ENCODE assay signal across 9 mouse cellular contexts in the genomic region with DNA sequence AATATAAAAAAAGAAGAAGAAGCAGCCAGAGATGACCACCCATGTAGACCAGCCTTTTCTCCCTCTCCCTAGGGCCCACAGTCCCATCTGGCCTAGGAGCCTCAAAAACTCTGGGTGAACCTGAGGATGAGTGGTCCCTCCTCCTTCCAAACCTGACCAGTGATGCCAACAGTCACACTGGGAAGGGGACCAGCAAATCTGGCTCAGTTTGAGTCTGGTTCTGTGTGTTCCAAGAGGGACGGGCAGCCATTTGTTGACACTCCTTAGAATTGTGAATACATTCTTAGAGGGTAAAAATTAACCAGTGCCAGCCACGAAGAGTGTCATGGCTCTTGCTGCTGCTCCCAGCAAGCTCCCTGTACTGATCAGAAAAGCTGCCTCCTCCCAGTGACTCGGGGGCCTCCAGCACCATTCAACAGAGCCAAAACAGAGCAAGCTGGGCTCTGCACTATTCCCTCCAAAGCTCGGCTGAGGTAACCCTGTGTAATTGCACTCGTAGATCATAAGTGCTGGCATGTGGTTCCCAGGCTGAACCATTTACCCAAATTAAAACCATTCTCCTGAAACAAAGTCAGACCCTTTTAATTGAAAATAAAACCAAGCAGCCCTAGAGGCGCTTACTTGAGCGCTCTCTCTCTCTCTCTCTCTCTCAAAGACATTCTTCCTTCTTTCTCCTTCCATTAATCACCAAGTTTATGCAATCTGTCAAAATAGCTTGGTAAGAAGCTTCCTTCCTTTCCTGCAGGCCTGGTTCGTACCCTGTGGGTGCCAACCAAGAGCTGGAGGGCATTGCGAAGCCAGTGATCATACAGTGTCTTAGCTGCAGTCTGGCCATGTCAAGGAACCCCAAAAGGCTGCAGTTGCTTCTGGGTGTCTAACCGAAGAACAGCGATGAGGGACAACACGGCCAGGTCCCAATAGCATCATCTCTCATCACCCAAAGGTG. TPM values are rescaled to one million over a fixed set of nuclear protein-coding genes. Genes with fewer than 3 reads are reported as not detected.
DNase-seq lines count a peak whose midpoint lies in the region; ATAC-seq and TF ChIP-seq lines count a peak whose summit lies in the region.
"Had no signal": no experiment of that assay in that cellular context is flagged by ENCODE, and none has a peak within 500 bp of the region (broad histone marks: within the 10 kb centered on the region; RNA-seq: fewer than 3 reads in every experiment).

No protein-coding gene starts in this region.

- intact Hi-C loops in heart, postnatal 10 days (cut with DNase I): no loop called here

- H3K4me1 ChIP-seq in forebrain, embryonic 13.5 days: peaks cover 33% of the 10 kb centered on the region
- H3K4me1 ChIP-seq in forebrain, embryonic 11.5 days (replicated peaks; ENCODE audit: control insufficient read depth, insufficient read depth, low read length): peaks cover 4% of the 10 kb centered on the region; the same call in 1 of the 2 replicates
- peaks cover 17% of the 10 kb centered on the region for H3K4me1 ChIP-seq in forebrain, embryonic 16.5 days (replicated peaks; ENCODE audit: control insufficient read depth, insufficient read depth, low read length)
- peaks cover 78% of the 10 kb centered on the region for H3K4me1 ChIP-seq in limb, embryonic 11.5 days (ENCODE audit: control insufficient read depth, insufficient read depth, low read length)

- no peak overlapping the region for H3K9ac ChIP-seq in forebrain, embryonic 13.5 days
- no peak overlapping the region for H3K9ac ChIP-seq in forebrain, embryonic 11.5 days (ENCODE audit: low read length)
- H3K9ac ChIP-seq in forebrain, embryonic 16.5 days (replicated peaks; ENCODE audit: low read depth, low read length): no peak overlapping the region
- no peak overlapping the region for H3K9ac ChIP-seq in limb, embryonic 11.5 days (ENCODE audit: low read length)
- H3K9ac ChIP-seq: liver, embryonic 12.5 days had no signal

- CTCF ChIA-PET in Patski (lab: Charles Lee): interaction anchor here (0.9 to 1.9 kb wide), 7 partner anchors 20 to 232 kb away, joined by 3 to 7 read pairs (median 3); no protein-coding TSS in a partner anchor

- H3K36me3 ChIP-seq in forebrain, embryonic 13.5 days (ENCODE audit: poor library complexity, severe bottlenecking): no peaks in the 10 kb centered on the region
- H3K36me3 ChIP-seq in forebrain, embryonic 11.5 days (ENCODE audit: control insufficient read depth, insufficient read depth, low read length): no peaks in the 10 kb centered on the region
- no peaks in the 10 kb centered on the region for H3K36me3 ChIP-seq in forebrain, embryonic 16.5 days (ENCODE audit: control insufficient read depth, insufficient read depth)
- H3K36me3 ChIP-seq in limb, embryonic 11.5 days (ENCODE audit: control insufficient read depth, insufficient read depth, low read length): no peaks in the 10 kb centered on the region

- in situ Hi-C loops in Patski (cut with MboI; ENCODE audit: low pct_unique_long_range_greater_than_20kb): loop anchor here (25.0 kb wide), 1 partner anchor 219 kb away; no protein-coding TSS in a partner anchor

- H3K9me3 ChIP-seq in forebrain, embryonic 13.5 days (replicated peaks): no peaks in the 10 kb centered on the region
- H3K9me3 ChIP-seq in forebrain, embryonic 11.5 days (ENCODE audit: control insufficient read depth, low read length): no peaks in the 10 kb centered on the region
- H3K9me3 ChIP-seq in forebrain, embryonic 16.5 days (ENCODE audit: control insufficient read depth, low read length): no peaks in the 10 kb centered on the region
- H3K9me3 ChIP-seq in limb, embryonic 11.5 days (ENCODE audit: control insufficient read depth, low read length): no peaks in the 10 kb centered on the region
- H3K9me3 ChIP-seq: liver, embryonic 12.5 days had no signal

- ATAC-seq in forebrain, embryonic 13.5 days: 0 out of 2 replicates have a peak, but pooled peaks have one; percentile 48
- no peak for ATAC-seq in forebrain, embryonic 11.5 days (replicated peaks; ENCODE audit: low FRiP score)
- ATAC-seq in Patski: peak; percentile 86
- peak; percentile 66 for ATAC-seq in forebrain, embryonic 16.5 days
- ATAC-seq in limb, embryonic 11.5 days (ENCODE audit: insufficient number of reproducible peaks, low FRiP score, low TSS enrichment, low read depth): peak; percentile 75
- ATAC-seq: liver, embryonic 12.5 days had no signal

- no peak for DNase-seq in forebrain, embryonic 11.5 days (ENCODE audit: low spot score)
- DNase-seq in Patski (ENCODE audit: low read depth, low spot score): peak; percentile 85
- DNase-seq in limb, embryonic 11.5 days (ENCODE audit: low spot score): peak; percentile 82
- DNase-seq in adrenal gland, postnatal 25 days: no peak
- DNase-seq in thymus, postnatal 14 days: no peak
- DNase-seq in heart, postnatal 10 days: no peak

- H3K27me3 ChIP-seq in forebrain, embryonic 13.5 days: no peaks in the 10 kb centered on the region
- no peaks in the 10 kb centered on the region for H3K27me3 ChIP-seq in forebrain, embryonic 11.5 days (ENCODE audit: control insufficient read depth, insufficient read depth, low read length)
- no peaks in the 10 kb centered on the region for H3K27me3 ChIP-seq in Patski
- H3K27me3 ChIP-seq in forebrain, embryonic 16.5 days (replicated peaks; ENCODE audit: control insufficient read depth, insufficient read depth, low read length): no peaks in the 10 kb centered on the region
- H3K27me3 ChIP-seq in limb, embryonic 11.5 days (ENCODE audit: control insufficient read depth, insufficient read depth, low read length): no peaks in the 10 kb centered on the region
- H3K27me3 ChIP-seq: liver, embryonic 12.5 days had no signal

- H3K4me2 ChIP-seq in forebrain, embryonic 13.5 days: no peak overlapping the region
- no peak overlapping the region for H3K4me2 ChIP-seq in forebrain, embryonic 11.5 days (ENCODE audit: low read depth, low read length, severe bottlenecking)
- no peak overlapping the region for H3K4me2 ChIP-seq in forebrain, embryonic 16.5 days (ENCODE audit: low read length)
- no peak overlapping the region for H3K4me2 ChIP-seq in limb, embryonic 11.5 days (ENCODE audit: low read depth, severe bottlenecking)
- H3K4me2 ChIP-seq: liver, embryonic 12.5 days had no signal

- no peak overlapping the region for H3K4me3 ChIP-seq in forebrain, embryonic 13.5 days
- H3K4me3 ChIP-seq in forebrain, embryonic 11.5 days (ENCODE audit: low read depth, low read length): no peak overlapping the region
- no peak overlapping the region for H3K4me3 ChIP-seq in forebrain, embryonic 16.5 days (replicated peaks; ENCODE audit: low read length)
- no peak overlapping the region for H3K4me3 ChIP-seq in limb, embryonic 11.5 days (ENCODE audit: low read depth, low read length)
- H3K4me3 ChIP-seq: liver, embryonic 12.5 days had no signal

- WGBS in forebrain, embryonic 13.5 days: 72% methylated on average over 12 of the region's 12 CpGs
- WGBS in forebrain, embryonic 11.5 days: 75% methylated on average over 12 of the region's 12 CpGs
- 53% methylated on average over 12 of the region's 12 CpGs for WGBS in forebrain, embryonic 16.5 days
- 29% methylated on average over 12 of the region's 12 CpGs for WGBS in limb, embryonic 11.5 days

- POLR2A ChIA-PET in Patski (lab: Charles Lee): no interaction called here

- TF ChIP-seq CTCF in Patski (IDR thresholded peaks at IDR 0.05): no peak

- H3K27ac ChIP-seq in forebrain, embryonic 13.5 days: no peak overlapping the region
- no peak overlapping the region for H3K27ac ChIP-seq in forebrain, embryonic 11.5 days (ENCODE audit: low read depth, low read length)
- H3K27ac ChIP-seq in forebrain, embryonic 16.5 days (ENCODE audit: low read length): no peak overlapping the region
- H3K27ac ChIP-seq in limb, embryonic 11.5 days (replicated peaks; ENCODE audit: low read depth, low read length): peak overlapping the region; percentile 98
- H3K27ac ChIP-seq: liver, embryonic 12.5 days had no signal

RNA-seq across cellular contexts. Expression of a gene that starts 7.6 kb away (rescaled TPM):
- 6.6 and 7.3 TPM in 2 replicates for polyA plus RNA-seq in forebrain, embryonic 13.5 days (2015; fragmentation: Nextera tagmentation; extraction: Ambion mirVana)
- 8.5 and 8.8 TPM in 2 replicates for polyA plus RNA-seq in forebrain, embryonic 11.5 days (2014; fragmentation: Nextera tagmentation; extraction: Ambion mirVana)
- 75.4 TPM for polyA plus RNA-seq in Patski (2021)
- polyA plus RNA-seq in forebrain, embryonic 16.5 days (2015; fragmentation: Nextera tagmentation; extraction: Ambion mirVana): 8.8 TPM in 2 replicates
- polyA plus RNA-seq in limb, embryonic 11.5 days (2014; fragmentation: Nextera tagmentation; extraction: Ambion mirVana): 26.0 and 26.7 TPM in 2 replicates
- total RNA-seq in adrenal gland, postnatal 25 days (2021): 52.2 and 71.1 TPM in 2 replicates
- total RNA-seq in heart, postnatal 10 days (2021): 10 to 100 TPM; 27.4 to 29.0 TPM

Comparison
In these comparisons a context has a peak if more than half of its experiments do, and no peak if none do; other contexts are left out.
1. DNase-seq: peak in Patski (single experiment) and limb, embryonic 11.5 days (single experiment); none in forebrain, embryonic 11.5 days (single experiment), adrenal gland, postnatal 25 days (single experiment), thymus, postnatal 14 days (single experiment) and heart, postnatal 10 days (0 of 2).